Mouse (Mus musculus): ENCODE data around the gene Tiam2. TPM values are rescaled to one million over a fixed set of nuclear protein-coding genes. Genes with fewer than 3 reads are reported as not detected.

The Tiam2 gene
- polyA plus RNA-seq, 1 experiment, result 0.58 TPM

DNA sequence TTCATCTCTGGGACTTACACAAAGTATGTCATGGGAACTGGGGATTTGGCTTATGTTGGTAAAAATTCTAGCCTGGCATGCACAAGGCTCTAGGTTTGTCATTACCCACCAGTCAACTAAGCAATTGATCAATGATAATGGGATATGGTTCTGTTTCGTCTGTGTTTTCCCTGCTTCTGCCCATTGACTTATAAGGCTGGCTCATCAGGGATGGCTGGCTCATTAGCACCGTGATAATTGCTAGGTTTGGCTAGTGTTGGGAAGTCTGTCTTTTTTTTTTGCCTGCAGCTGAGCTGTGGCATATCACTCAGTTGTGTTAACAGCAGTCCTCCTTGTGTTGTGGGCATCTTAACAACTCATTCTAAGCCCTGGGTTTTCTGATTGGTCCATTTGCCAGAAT lies 36.8 kb downstream of the Tiam2 start:
- WGBS, result 95% methylated on average over 2 of the region's 2 CpGs
- TF ChIP-seq CTCF (IDR thresholded peaks at IDR 0.05; ENCODE audit: extremely low read depth, insufficient read depth, insufficient read length, insufficient replicate concordance) (no peak), POLR2A (IDR thresholded peaks at IDR 0.05; ENCODE audit: low read depth, low read length) (no peak)
- H3K27me3 ChIP-seq (ENCODE audit: control insufficient read depth, insufficient read depth, low read length), result no peaks in the 10 kb centered on the region
- no peaks in the 10 kb centered on the region for H3K36me3 ChIP-seq (ENCODE audit: control insufficient read depth, insufficient read depth, low read length)
- no peak overlapping the region for H3K27ac ChIP-seq (ENCODE audit: insufficient read depth, low read length)
- DNase-seq (ENCODE audit: low read depth in 1 of 2, low spot score in 2 of 2), result no peak
- no peaks in the 10 kb centered on the region for H3K4me1 ChIP-seq (ENCODE audit: control insufficient read depth, insufficient read depth, insufficient read length)
- no peak overlapping the region for H3K4me3 ChIP-seq (ENCODE audit: extremely low read depth, insufficient read depth, insufficient read length)

DNA sequence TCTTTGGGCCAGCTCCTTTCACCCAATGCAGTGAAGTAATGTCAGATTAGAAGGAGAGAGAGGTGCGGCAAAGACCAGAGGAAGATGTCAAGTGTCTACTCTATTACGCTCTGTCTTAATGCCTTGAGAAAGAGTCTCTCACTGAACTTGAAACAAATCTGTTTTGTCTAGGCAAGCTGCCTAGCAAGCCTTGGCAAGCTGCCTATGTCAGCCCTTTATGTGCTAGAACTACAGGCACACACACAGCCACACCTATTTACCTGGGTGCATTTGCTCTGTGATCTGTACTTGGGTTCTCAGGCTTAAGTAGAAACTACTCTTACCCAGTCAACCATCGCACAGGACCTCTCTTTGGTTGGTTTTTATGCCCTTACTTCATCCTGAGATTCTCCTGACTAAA lies 40.4 kb downstream of the Tiam2 start:
- no peak for DNase-seq (ENCODE audit: low read depth in 1 of 2, low spot score in 2 of 2)
- Histone ChIP-seq H3K27me3 (ENCODE audit: control insufficient read depth, insufficient read depth, low read length) (no peaks in the 10 kb centered on the region), H3K4me3 (ENCODE audit: extremely low read depth, insufficient read depth, insufficient read length) (no peak overlapping the region), H3K4me1 (ENCODE audit: control insufficient read depth, insufficient read depth, insufficient read length) (no peaks in the 10 kb centered on the region), H3K27ac (ENCODE audit: insufficient read depth, low read length) (no peak overlapping the region), H3K36me3 (ENCODE audit: control insufficient read depth, insufficient read depth, low read length) (no peaks in the 10 kb centered on the region)
- TF ChIP-seq POLR2A (IDR thresholded peaks at IDR 0.05; ENCODE audit: low read depth, low read length) (no peak), CTCF (IDR thresholded peaks at IDR 0.05; ENCODE audit: extremely low read depth, insufficient read depth, insufficient read length, insufficient replicate concordance) (no peak)
- WGBS, result 93% methylated on average over 3 of the region's 3 CpGs

DNA sequence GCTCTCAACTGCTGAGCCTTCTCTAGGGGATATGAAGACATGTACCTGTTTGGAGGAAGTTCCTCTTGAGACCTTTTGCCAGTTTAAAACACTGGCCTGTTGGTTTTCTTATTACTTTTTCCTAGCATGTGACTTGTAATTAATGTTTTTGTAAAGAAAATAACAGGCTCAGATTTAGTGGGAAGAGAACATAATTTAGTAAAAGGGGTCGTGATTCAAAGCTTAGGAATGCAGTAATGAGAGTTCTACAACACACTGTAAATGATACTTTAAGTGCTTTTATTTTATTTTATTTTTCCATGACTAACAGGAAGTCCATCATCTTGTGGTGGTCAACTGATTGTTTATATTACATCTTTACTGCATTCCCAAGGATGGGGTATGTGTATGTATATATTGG lies 42.0 kb downstream of the Tiam2 start:
- 80% methylated on average over 1 of the region's 1 CpGs for WGBS
- no peak overlapping the region for H3K27ac ChIP-seq (ENCODE audit: insufficient read depth, low read length)
- H3K36me3 ChIP-seq (ENCODE audit: control insufficient read depth, insufficient read depth, low read length), result no peaks in the 10 kb centered on the region
- TF ChIP-seq CTCF (IDR thresholded peaks at IDR 0.05; ENCODE audit: extremely low read depth, insufficient read depth, insufficient read length, insufficient replicate concordance), result no peak
- no peak for TF ChIP-seq POLR2A (IDR thresholded peaks at IDR 0.05; ENCODE audit: low read depth, low read length)
- H3K4me1 ChIP-seq (ENCODE audit: control insufficient read depth, insufficient read depth, insufficient read length), result no peaks in the 10 kb centered on the region
- H3K4me3 ChIP-seq (ENCODE audit: extremely low read depth, insufficient read depth, insufficient read length), result no peak overlapping the region
- no peaks in the 10 kb centered on the region for H3K27me3 ChIP-seq (ENCODE audit: control insufficient read depth, insufficient read depth, low read length)
- DNase-seq (ENCODE audit: low read depth in 1 of 2, low spot score in 2 of 2), result no peak

DNA sequence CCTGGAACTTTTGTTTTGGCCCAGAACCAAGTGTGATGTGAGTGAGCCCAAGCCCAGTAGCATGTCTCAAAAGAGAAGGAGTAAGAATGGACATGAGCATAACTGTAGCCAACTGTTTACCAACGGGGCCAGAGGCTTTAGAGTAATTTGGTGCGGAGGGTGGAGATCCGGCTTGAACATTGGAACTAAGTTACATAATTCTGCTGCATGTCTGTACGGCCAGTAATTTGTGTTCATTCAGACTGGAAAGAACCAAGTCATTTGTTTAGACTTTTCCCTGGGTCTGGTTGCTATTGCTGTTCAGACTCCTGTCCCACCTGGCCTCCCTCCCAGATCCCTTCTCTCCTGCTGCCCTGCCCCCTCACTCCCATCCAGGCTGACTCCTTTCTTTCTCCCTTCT lies 43.3 kb downstream of the Tiam2 start:
- Histone ChIP-seq H3K27me3 (ENCODE audit: control insufficient read depth, insufficient read depth, low read length) (no peaks in the 10 kb centered on the region), H3K36me3 (ENCODE audit: control insufficient read depth, insufficient read depth, low read length) (no peaks in the 10 kb centered on the region), H3K4me3 (ENCODE audit: extremely low read depth, insufficient read depth, insufficient read length) (no peak overlapping the region), H3K4me1 (ENCODE audit: control insufficient read depth, insufficient read depth, insufficient read length) (no peaks in the 10 kb centered on the region), H3K27ac (ENCODE audit: insufficient read depth, low read length) (no peak overlapping the region)
- 89% methylated on average over 4 of the region's 4 CpGs for WGBS
- no peak for DNase-seq (ENCODE audit: low read depth in 1 of 2, low spot score in 2 of 2)
- TF ChIP-seq CTCF (IDR thresholded peaks at IDR 0.05; ENCODE audit: extremely low read depth, insufficient read depth, insufficient read length, insufficient replicate concordance), result no peak
- TF ChIP-seq POLR2A (IDR thresholded peaks at IDR 0.05; ENCODE audit: low read depth, low read length), result no peak

DNA sequence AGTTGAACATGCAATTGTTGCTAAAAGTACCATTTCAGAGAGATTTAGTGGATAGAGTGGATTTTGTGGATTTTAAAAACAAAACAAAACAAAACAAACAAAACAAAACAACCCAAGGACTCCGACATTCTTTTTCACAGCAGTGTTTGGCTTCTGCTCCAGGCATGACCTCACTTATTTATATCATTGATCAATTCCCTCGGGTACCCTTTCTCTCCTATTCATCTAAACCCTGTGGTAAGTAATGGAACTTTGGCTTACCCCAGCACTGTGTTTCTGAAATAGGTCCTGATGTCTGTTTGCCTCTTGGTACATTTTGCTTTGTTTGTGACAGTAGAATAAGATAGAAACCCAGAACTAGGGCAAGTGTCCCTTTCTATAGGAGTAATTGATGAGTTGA lies 52.2 kb downstream of the Tiam2 start:
- H3K36me3 ChIP-seq (ENCODE audit: control insufficient read depth, insufficient read depth, low read length), result no peaks in the 10 kb centered on the region
- H3K27ac ChIP-seq (ENCODE audit: insufficient read depth, low read length), result no peak overlapping the region
- 71% methylated on average over 2 of the region's 2 CpGs for WGBS
- no peak for TF ChIP-seq POLR2A (IDR thresholded peaks at IDR 0.05; ENCODE audit: low read depth, low read length)
- TF ChIP-seq CTCF (IDR thresholded peaks at IDR 0.05; ENCODE audit: extremely low read depth, insufficient read depth, insufficient read length, insufficient replicate concordance), result no peak
- no peak for DNase-seq (ENCODE audit: low read depth in 1 of 2, low spot score in 2 of 2)
- H3K4me3 ChIP-seq (ENCODE audit: extremely low read depth, insufficient read depth, insufficient read length), result no peak overlapping the region
- H3K27me3 ChIP-seq (ENCODE audit: control insufficient read depth, insufficient read depth, low read length), result no peaks in the 10 kb centered on the region
- no peaks in the 10 kb centered on the region for H3K4me1 ChIP-seq (ENCODE audit: control insufficient read depth, insufficient read depth, insufficient read length)

DNA sequence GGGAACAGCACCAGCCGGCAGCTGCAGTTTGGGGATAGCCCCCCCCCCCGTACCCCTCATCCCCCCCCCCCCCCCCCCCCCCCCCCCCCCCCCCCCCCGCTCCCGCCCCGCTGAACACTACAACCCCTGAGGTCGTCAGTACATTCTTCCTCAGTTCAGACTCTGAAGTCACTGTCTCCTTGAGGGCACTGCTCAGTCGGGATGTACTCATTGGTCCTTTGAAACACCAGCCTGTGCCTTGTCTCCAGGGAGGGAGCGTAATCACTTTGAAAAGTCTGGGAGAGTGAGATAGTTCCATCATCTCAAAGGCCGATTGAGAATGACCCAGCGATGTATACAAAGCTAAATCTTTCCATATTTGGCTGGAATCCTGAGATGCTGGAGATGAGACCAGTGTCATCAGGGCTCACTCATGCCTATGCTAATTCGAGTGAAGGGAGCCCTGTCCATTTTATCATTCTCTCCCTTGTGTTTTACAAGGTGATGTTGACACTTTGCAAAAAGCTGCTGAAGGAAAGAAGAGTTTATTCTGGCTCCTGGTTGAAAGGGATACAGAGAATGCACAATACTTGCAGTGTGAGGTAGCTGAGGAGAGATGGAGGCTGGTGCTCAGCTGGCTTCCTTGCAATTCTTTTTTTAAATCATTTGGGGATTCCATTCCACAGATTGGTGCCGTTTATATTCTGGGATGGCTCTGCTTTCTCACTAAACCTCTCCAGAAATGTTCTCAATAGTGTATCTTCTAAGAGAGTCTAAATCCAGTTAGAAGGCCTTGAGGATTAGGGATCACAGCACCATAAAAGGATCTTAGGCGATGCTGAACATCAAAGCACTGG lies 53.6 kb downstream of the Tiam2 start:
- no peaks in the 10 kb centered on the region for H3K27me3 ChIP-seq (ENCODE audit: control insufficient read depth, insufficient read depth, low read length)
- no peak overlapping the region for H3K4me3 ChIP-seq (ENCODE audit: extremely low read depth, insufficient read depth, insufficient read length)
- H3K36me3 ChIP-seq (ENCODE audit: control insufficient read depth, insufficient read depth, low read length), result no peaks in the 10 kb centered on the region
- H3K27ac ChIP-seq (ENCODE audit: insufficient read depth, low read length), result no peak overlapping the region
- DNase-seq (ENCODE audit: low read depth in 1 of 2, low spot score in 2 of 2), result no peak
- no peak for TF ChIP-seq CTCF (IDR thresholded peaks at IDR 0.05; ENCODE audit: extremely low read depth, insufficient read depth, insufficient read length, insufficient replicate concordance)
- H3K4me1 ChIP-seq (ENCODE audit: control insufficient read depth, insufficient read depth, insufficient read length), result no peaks in the 10 kb centered on the region
- 66% methylated on average over 9 of the region's 13 CpGs for WGBS

DNA sequence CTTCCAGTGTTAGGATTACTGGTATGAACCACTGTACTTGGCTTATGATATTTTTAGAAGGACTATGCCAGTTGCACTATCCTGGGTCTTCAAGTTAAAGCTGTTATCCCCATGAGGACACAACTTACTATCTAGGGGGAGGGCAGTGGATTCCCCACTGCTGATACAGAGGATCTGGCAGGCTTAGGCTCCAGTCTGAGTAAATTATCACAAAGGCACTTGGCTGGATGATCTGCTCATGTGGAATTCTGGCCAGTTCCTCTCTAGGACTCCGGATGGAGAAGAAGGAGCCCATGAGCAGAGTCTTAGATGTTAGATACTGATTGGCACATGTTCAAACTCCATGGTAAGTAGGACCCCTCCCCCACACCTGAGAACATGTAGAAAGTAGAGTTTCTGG lies 59.0 kb downstream of the Tiam2 start:
- no peak for DNase-seq (ENCODE audit: low read depth in 1 of 2, low spot score in 2 of 2)
- Histone ChIP-seq H3K27ac (ENCODE audit: insufficient read depth, low read length) (no peak overlapping the region), H3K27me3 (ENCODE audit: control insufficient read depth, insufficient read depth, low read length) (no peaks in the 10 kb centered on the region), H3K4me1 (ENCODE audit: control insufficient read depth, insufficient read depth, insufficient read length) (no peaks in the 10 kb centered on the region), H3K4me3 (ENCODE audit: extremely low read depth, insufficient read depth, insufficient read length) (no peak overlapping the region), H3K36me3 (ENCODE audit: control insufficient read depth, insufficient read depth, low read length) (no peaks in the 10 kb centered on the region)
- TF ChIP-seq CTCF (IDR thresholded peaks at IDR 0.05; ENCODE audit: extremely low read depth, insufficient read depth, insufficient read length, insufficient replicate concordance) (no peak), POLR2A (IDR thresholded peaks at IDR 0.05; ENCODE audit: low read depth, low read length) (no peak)
- WGBS, result 86% methylated on average over 1 of the region's 1 CpGs
